Mouse (Mus musculus) embryonic facial prominence, embryonic 11.5 days (tissue): Measurements from ENCODE around the gene Klhl8. TPM values are rescaled to one million over a fixed set of nuclear protein-coding genes. Genes with fewer than 3 reads are reported as not detected.

Experiments
- ATAC-seq: fragments of 200-750 bp; cut with Nextera tagmentation; replicated peaks from 2 replicates; pipeline ENCODE4 v1.8.0; 2017; ENCODE audit warnings: low read depth; ENCODE audit not compliant: insufficient number of reproducible peaks, low FRiP score, low TSS enrichment
- DNase-seq: peaks from one replicate; pipeline ENCODE4 v3.0.0-alpha.2; 2015; ENCODE audit warnings: low spot score
- H3K27ac ChIP-seq: fragments of 300-500 bp; sonication (generic); replicated peaks from 2 replicates; pipeline ENCODE4 v1.5.1; 2014; ENCODE audit warnings: mild to moderate bottlenecking, low read depth, low read length, control low read depth
- H3K27me3 ChIP-seq: fragments of 300-500 bp; sonication (generic); 2 replicates; pipeline ENCODE4 v1.6.1; 2014; ENCODE audit warnings: mild to moderate bottlenecking, low read length, moderate library complexity, mixed read lengths; ENCODE audit not compliant: control insufficient read depth, insufficient read depth
- H3K36me3 ChIP-seq: fragments of 300-500 bp; sonication (generic); replicated peaks from 2 replicates; pipeline ENCODE4 v1.6.1; 2014; ENCODE audit warnings: low read depth, mild to moderate bottlenecking, low read length, moderate library complexity, mixed read lengths; ENCODE audit not compliant: control insufficient read depth, insufficient read depth
- H3K4me1 ChIP-seq: fragments of 300-500 bp; sonication (generic); 2 replicates; pipeline ENCODE4 v1.6.1; 2014; ENCODE audit warnings: low read length, mixed read lengths; ENCODE audit not compliant: control insufficient read depth, insufficient read depth
- H3K4me2 ChIP-seq: fragments of 300-500 bp; sonication (generic); 2 replicates; pipeline ENCODE4 v1.6.1; 2014; ENCODE audit warnings: low read depth, mild to moderate bottlenecking, control low read depth, low read length, moderate library complexity
- H3K4me3 ChIP-seq: fragments of 300-500 bp; sonication (generic); 2 replicates; pipeline ENCODE4 v1.5.1; 2014; ENCODE audit warnings: low read depth, low read length, control low read depth
- H3K9ac ChIP-seq: fragments of 300-500 bp; sonication (generic); replicated peaks from 2 replicates; pipeline ENCODE4 v1.6.1; 2014; ENCODE audit warnings: mild to moderate bottlenecking, control low read depth, low read length
- H3K9me3 ChIP-seq: fragments of 300-500 bp; sonication (generic); replicated peaks from 2 replicates; pipeline ENCODE4 v1.6.1; 2016; ENCODE audit warnings: mild to moderate bottlenecking, low read length, inconsistent platforms, mixed read lengths; ENCODE audit not compliant: control insufficient read depth
- WGBS: fragments of 180-500 bp; shearing (Covaris S2); extraction: QIAGEN DNeasy Blood & Tissue Kit; methylation state at CpG from one replicate; pipeline ENCODE4 v1.1.7; 2014; 5-methylcytosine and 5-hydroxymethylcytosine counted together
- polyA plus RNA-seq: library from polyadenylated mRNA; unstranded; fragments of >200 nt; fragmentation: Nextera tagmentation; extraction: Ambion mirVana; gene quantifications from 2 replicates; pipeline ENCODE4 v1.2.1, GENCODE M21; 2014

The Klhl8 gene
- polyA plus RNA-seq, 1 experiment from 2014 or later = 14.4 TPM

- Histone ChIP-seq H3K4me2 (no peak overlapping the region), H3K9ac (no peak overlapping the region), H3K4me1 (no peaks in the 10 kb centered on the region), H3K4me3 (no peak overlapping the region), H3K36me3 (no peaks in the 10 kb centered on the region), H3K27me3 (no peaks in the 10 kb centered on the region), H3K9me3 (no peaks in the 10 kb centered on the region), H3K27ac (no peak overlapping the region)
- WGBS = 85% methylated on average over 3 of the region's 3 CpGs
- ATAC-seq (no peak), DNase-seq (no peak)
These were observed 71.8 kb downstream of the Klhl8 start for GRCm38 (mm10) chr5:103839265-103839626.

GRCm38 (mm10) chr5:103838550-103839264 lies 72.4 kb downstream of the Klhl8 start:
- Histone ChIP-seq H3K9ac (no peak overlapping the region), H3K4me2 (no peak overlapping the region), H3K27me3 (no peaks in the 10 kb centered on the region), H3K27ac (no peak overlapping the region), H3K36me3 (no peaks in the 10 kb centered on the region), H3K4me1 (no peaks in the 10 kb centered on the region), H3K9me3 (no peaks in the 10 kb centered on the region), H3K4me3 (no peak overlapping the region)
- DNase-seq (no peak), ATAC-seq (no peak)
- 90% methylated on average over 15 of the region's 15 CpGs for WGBS

GRCm38 (mm10) chr5:103836148-103836784 lies 74.8 kb downstream of the Klhl8 start:
- Histone ChIP-seq H3K4me3 (no peak overlapping the region), H3K36me3 (no peaks in the 10 kb centered on the region), H3K9me3 (no peaks in the 10 kb centered on the region), H3K4me1 (no peaks in the 10 kb centered on the region), H3K4me2 (no peak overlapping the region), H3K9ac (no peak overlapping the region), H3K27ac (no peak overlapping the region), H3K27me3 (no peaks in the 10 kb centered on the region)
- no peak for ATAC-seq
- WGBS = 64% methylated on average over 10 of the region's 11 CpGs
- DNase-seq = no peak

- no peaks in the 10 kb centered on the region for H3K27me3 ChIP-seq
- no peak overlapping the region for H3K4me2 ChIP-seq
- DNase-seq = no peak
- H3K9me3 ChIP-seq = no peaks in the 10 kb centered on the region
- ATAC-seq = no peak
- no peaks in the 10 kb centered on the region for H3K4me1 ChIP-seq
- H3K36me3 ChIP-seq = no peaks in the 10 kb centered on the region
- H3K27ac ChIP-seq = no peak overlapping the region
- 86% methylated on average over 15 of the region's 15 CpGs for WGBS
- H3K4me3 ChIP-seq = no peak overlapping the region
- no peak overlapping the region for H3K9ac ChIP-seq
These were observed 75.5 kb downstream of the Klhl8 start for GRCm38 (mm10) chr5:103835471-103836147.

- H3K4me2 ChIP-seq = no peak overlapping the region
- H3K9ac ChIP-seq = no peak overlapping the region
- no peak overlapping the region for H3K4me3 ChIP-seq
- H3K36me3 ChIP-seq = no peaks in the 10 kb centered on the region
- no peaks in the 10 kb centered on the region for H3K4me1 ChIP-seq
- WGBS = 100% methylated on average over 1 of the region's 1 CpGs
- ATAC-seq = no peak
- H3K27ac ChIP-seq = no peak overlapping the region
- H3K9me3 ChIP-seq = no peaks in the 10 kb centered on the region
- no peak for DNase-seq
- no peaks in the 10 kb centered on the region for H3K27me3 ChIP-seq
These were observed 80.2 kb downstream of the Klhl8 start for GRCm38 (mm10) chr5:103830886-103831285.

- no peak for ATAC-seq
These were observed 81.9 kb downstream of the Klhl8 start for GRCm38 (mm10) chr5:103829158-103829557.

GRCm38 (mm10) chr5:103828729-103829128 lies 82.3 kb downstream of the Klhl8 start:
- H3K4me3 ChIP-seq = no peak overlapping the region
- no peaks in the 10 kb centered on the region for H3K27me3 ChIP-seq
- no peak overlapping the region for H3K9ac ChIP-seq
- WGBS = 81% methylated on average over 8 of the region's 8 CpGs
- no peaks in the 10 kb centered on the region for H3K4me1 ChIP-seq
- no peak for ATAC-seq
- no peak for DNase-seq
- H3K4me2 ChIP-seq = no peak overlapping the region
- no peak overlapping the region for H3K27ac ChIP-seq
- H3K9me3 ChIP-seq = no peaks in the 10 kb centered on the region
- no peaks in the 10 kb centered on the region for H3K36me3 ChIP-seq

More at GRCm38 (mm10) chr5:103829158-103829557, 81.9 kb downstream of the Klhl8 start:
- no peak for DNase-seq
- H3K27ac ChIP-seq = no peak overlapping the region
- no peaks in the 10 kb centered on the region for H3K9me3 ChIP-seq
- no peaks in the 10 kb centered on the region for H3K4me1 ChIP-seq
- no peaks in the 10 kb centered on the region for H3K36me3 ChIP-seq
- no peak overlapping the region for H3K4me3 ChIP-seq
- WGBS = 70% methylated on average over 12 of the region's 12 CpGs
- H3K4me2 ChIP-seq = no peak overlapping the region
- no peaks in the 10 kb centered on the region for H3K27me3 ChIP-seq
- H3K9ac ChIP-seq = no peak overlapping the region

GRCm38 (mm10) chr5:103828304-103828703 lies 82.8 kb downstream of the Klhl8 start:
- Histone ChIP-seq H3K27me3 (no peaks in the 10 kb centered on the region), H3K36me3 (no peaks in the 10 kb centered on the region), H3K4me2 (no peak overlapping the region), H3K9ac (no peak overlapping the region), H3K4me3 (no peak overlapping the region), H3K4me1 (no peaks in the 10 kb centered on the region), H3K9me3 (no peaks in the 10 kb centered on the region), H3K27ac (no peak overlapping the region)
- WGBS = 87% methylated on average over 21 of the region's 21 CpGs
- ATAC-seq (no peak), DNase-seq (no peak)
